Mouse (Mus musculus) hindlimb bud, embryonic 11.5 days (tissue): Measurements from ENCODE around the gene Rc3h2.

Source experiments
- DNase-seq: peaks from one replicate; pipeline ENCODE4 v3.0.0-alpha.2; 2012; ENCODE audit warnings: low read depth, low spot score; ENCODE audit errors: extremely low spot score

Gene Rc3h2

GRCm38 (mm10) chr2:37351671-37352070 is 71.0 kb downstream of the Rc3h2 start:
- DNase-seq = no peak

- DNase-seq = no peak
Measured at GRCm38 (mm10) chr2:37338497-37339187, 84.1 kb downstream of the Rc3h2 start.

GRCm38 (mm10) chr2:37333321-37333720 is 89.4 kb downstream of the Rc3h2 start:
- DNase-seq = no peak

GRCm38 (mm10) chr2:37326215-37326614 is 96.5 kb downstream of the Rc3h2 start, which contains the start of gene Olfr368:
Gene Olfr368, plus strand, starts transcription at chr2:37326515.
- no peak for DNase-seq
